Mouse (Mus musculus) midbrain, embryonic 15.5 days (tissue): ENCODE results near the gene Cxcr1. TPM values are rescaled to one million over a fixed set of nuclear protein-coding genes. Genes with fewer than 3 reads are reported as not detected.

ENCODE experiments used
- ATAC-seq: fragments of 200-750 bp; cut with Nextera tagmentation; replicated peaks from 2 replicates; pipeline ENCODE4 v1.8.0; 2017; ENCODE audit warnings: moderate TSS enrichment
- H3K27ac ChIP-seq: fragments of 300-500 bp; sonication (generic); 2 replicates; pipeline ENCODE4 v1.5.1; 2015; ENCODE audit warnings: mild to moderate bottlenecking, inconsistent platforms
- H3K27me3 ChIP-seq: fragments of 300-500 bp; sonication (generic); replicated peaks from 2 replicates; pipeline ENCODE4 v1.6.1; 2015; ENCODE audit warnings: inconsistent platforms
- H3K36me3 ChIP-seq: fragments of 300-500 bp; sonication (generic); replicated peaks from 2 replicates; pipeline ENCODE4 v1.6.1; 2015; ENCODE audit warnings: inconsistent platforms
- H3K4me1 ChIP-seq: fragments of 300-500 bp; sonication (generic); 2 replicates; pipeline ENCODE4 v1.6.1; 2015; ENCODE audit warnings: inconsistent platforms
- H3K4me2 ChIP-seq: fragments of 300-500 bp; sonication (generic); 2 replicates; pipeline ENCODE4 v1.6.1; 2015; ENCODE audit warnings: inconsistent platforms, mild to moderate bottlenecking, moderate library complexity
- H3K4me3 ChIP-seq: fragments of 300-500 bp; sonication (generic); 2 replicates; pipeline ENCODE4 v1.5.1; 2015; ENCODE audit warnings: mild to moderate bottlenecking, inconsistent platforms
- H3K9ac ChIP-seq: fragments of 300-500 bp; sonication (generic); 2 replicates; pipeline ENCODE4 v1.6.1; 2015; ENCODE audit warnings: mild to moderate bottlenecking, inconsistent platforms
- H3K9me3 ChIP-seq: fragments of 300-500 bp; sonication (generic); 2 replicates; pipeline ENCODE4 v1.6.1; 2016; ENCODE audit warnings: inconsistent platforms
- WGBS: fragments of 180-500 bp; shearing (Covaris S2); methylation state at CpG from one replicate; pipeline ENCODE4 v1.1.7; 2015; ENCODE audit warnings: mixed read lengths; 5-methylcytosine and 5-hydroxymethylcytosine counted together
- polyA plus RNA-seq: library from polyadenylated mRNA; unstranded; fragments of >200 nt; fragmentation: Nextera tagmentation; extraction: Ambion mirVana; gene quantifications from 2 replicates; pipeline ENCODE4 v1.2.1, GENCODE M21; 2015

The Cxcr1 gene
- not detected in 2 replicates for polyA plus RNA-seq

DNA sequence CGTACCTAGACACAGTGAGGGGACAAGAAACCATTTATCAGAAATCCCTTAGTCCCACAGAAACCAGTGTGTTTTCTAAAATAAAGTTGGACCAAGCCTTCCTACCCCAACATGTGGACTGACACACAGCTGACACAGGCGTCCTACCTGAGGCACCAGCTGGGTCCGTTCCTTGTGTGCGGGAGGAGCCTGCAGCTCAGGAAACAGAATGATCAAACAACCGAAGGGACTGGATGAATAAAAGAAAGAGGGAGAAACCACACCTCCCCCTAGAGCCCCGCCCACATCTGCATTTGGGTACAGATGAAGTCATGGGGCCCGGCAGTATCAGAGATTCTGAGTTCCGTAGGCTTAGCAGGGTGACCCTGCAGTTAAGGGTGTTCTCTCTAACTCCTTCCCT lies at the start of gene Cxcr1:
Cxcr1 (minus strand) TSS at position 187 of the 400 bp plus-strand sequence.
- Histone ChIP-seq H3K4me2 (no peak within 1 kb of the TSS), H3K27ac (no peak within 1 kb of the TSS), H3K27me3 (no peaks in the 10 kb centered on the region), H3K9me3 (no peaks in the 10 kb centered on the region), H3K36me3 (no peaks in the 10 kb centered on the region), H3K9ac (no peak within 1 kb of the TSS), H3K4me3 (no peak within 1 kb of the TSS), H3K4me1 (no peaks in the 10 kb centered on the region)
- 75% methylated on average over 8 of the region's 8 CpGs for WGBS
- ATAC-seq: no peak

DNA sequence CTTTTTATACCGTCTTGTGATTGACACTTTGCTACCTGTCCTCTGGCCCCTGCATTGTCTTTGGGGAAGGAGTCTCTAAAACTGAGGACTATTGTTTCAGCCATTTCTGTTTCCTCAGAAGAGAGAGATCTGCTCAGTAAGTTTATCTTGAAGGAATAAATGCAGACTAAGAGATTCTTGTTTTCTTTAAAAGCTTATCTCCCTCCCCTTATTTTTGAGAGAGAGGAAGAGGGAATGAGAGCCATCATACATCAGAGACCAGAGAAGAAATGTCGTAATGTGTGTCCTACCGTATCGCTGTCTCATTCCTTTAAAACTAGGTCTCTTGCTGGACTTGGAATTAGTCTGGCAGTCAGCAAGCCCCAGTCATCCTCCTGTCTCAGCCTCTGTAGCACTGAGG lies 46.4 kb upstream of the Cxcr1 start:
- H3K9ac ChIP-seq: no peak overlapping the region
- peaks cover 43% of the 10 kb centered on the region for H3K4me1 ChIP-seq
- H3K4me3 ChIP-seq: no peak overlapping the region
- no peaks in the 10 kb centered on the region for H3K27me3 ChIP-seq
- no peak overlapping the region for H3K27ac ChIP-seq
- H3K36me3 ChIP-seq: no peaks in the 10 kb centered on the region
- 82% methylated on average over 4 of the region's 4 CpGs for WGBS
- no peak for ATAC-seq
- H3K4me2 ChIP-seq: no peak overlapping the region
- H3K9me3 ChIP-seq: no peaks in the 10 kb centered on the region

DNA sequence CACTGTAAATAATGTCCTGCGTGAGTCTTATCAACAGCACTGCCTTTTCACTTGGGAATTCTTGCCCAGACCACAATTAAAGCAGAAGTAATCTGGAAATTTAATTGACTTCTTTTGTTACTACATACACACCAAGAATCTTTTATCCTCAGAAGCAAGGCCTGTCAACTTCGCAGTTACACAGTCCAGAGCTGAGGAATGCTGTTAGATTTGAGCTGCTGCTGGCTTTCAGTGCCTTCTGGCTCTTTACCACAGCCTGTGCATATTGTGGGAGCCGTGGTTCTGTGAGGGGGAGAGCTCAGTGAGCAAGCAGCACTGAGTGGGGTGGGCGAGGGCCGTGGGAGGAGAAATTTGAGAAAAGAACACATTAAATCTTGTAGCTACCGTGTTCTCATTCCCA lies 45.9 kb upstream of the Cxcr1 start:
- H3K36me3 ChIP-seq: no peaks in the 10 kb centered on the region
- H3K27me3 ChIP-seq: no peaks in the 10 kb centered on the region
- peaks cover 43% of the 10 kb centered on the region for H3K4me1 ChIP-seq
- ATAC-seq: no peak
- no peaks in the 10 kb centered on the region for H3K9me3 ChIP-seq
- H3K4me3 ChIP-seq: no peak overlapping the region
- H3K9ac ChIP-seq: no peak overlapping the region
- no peak overlapping the region for H3K4me2 ChIP-seq
- WGBS: 77% methylated on average over 6 of the region's 6 CpGs
- no peak overlapping the region for H3K27ac ChIP-seq

DNA sequence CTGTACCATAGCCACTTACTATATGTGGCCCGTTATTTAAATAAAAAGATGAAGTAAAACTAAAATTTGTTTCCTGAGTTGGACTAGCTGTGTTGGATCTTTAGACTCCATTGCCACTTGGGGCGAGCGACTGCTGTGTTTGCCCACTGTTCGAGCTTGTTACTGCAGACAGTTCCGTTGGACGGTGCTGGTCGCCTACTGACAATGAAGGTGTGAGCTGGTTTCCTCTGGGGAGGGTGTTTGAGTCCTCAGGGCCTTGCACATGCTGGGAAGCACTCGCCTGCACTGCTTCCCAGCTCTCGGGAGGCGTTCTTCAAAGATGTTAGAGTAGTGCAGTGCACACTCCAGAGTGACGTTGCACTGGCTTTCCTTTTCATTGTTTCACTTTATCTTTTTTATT lies 45.2 kb upstream of the Cxcr1 start:
- Histone ChIP-seq H3K27me3 (no peaks in the 10 kb centered on the region), H3K36me3 (no peaks in the 10 kb centered on the region), H3K9ac (no peak overlapping the region), H3K4me2 (peak overlapping the region; percentile 77; the same call in 1 of the 2 replicates), H3K4me3 (no peak overlapping the region), H3K4me1 (peaks cover 43% of the 10 kb centered on the region), H3K27ac (no peak overlapping the region), H3K9me3 (no peaks in the 10 kb centered on the region)
- ATAC-seq: no peak
- 64% methylated on average over 11 of the region's 11 CpGs for WGBS

DNA sequence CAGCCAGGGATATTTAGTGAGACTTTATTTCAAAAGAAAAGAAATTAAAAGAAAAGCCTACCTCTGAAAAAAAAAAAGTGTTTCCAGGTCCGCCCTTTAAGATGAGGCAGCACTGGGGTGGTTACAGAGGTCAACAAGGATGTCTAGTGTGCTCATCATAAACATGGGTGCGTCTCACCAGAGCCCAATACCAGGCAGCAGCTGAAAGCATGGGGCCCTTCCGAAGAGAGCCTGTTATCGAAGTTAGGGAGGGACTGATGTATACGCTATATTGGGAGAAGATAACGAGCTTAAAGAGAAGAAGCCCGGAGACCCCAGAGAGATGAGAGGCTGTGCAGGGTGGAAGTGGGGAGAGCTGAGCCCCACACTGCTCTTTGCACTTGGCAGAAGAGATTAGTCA lies 44.7 kb upstream of the Cxcr1 start:
- Histone ChIP-seq H3K36me3 (no peaks in the 10 kb centered on the region), H3K9ac (no peak overlapping the region), H3K9me3 (no peaks in the 10 kb centered on the region), H3K27me3 (no peaks in the 10 kb centered on the region), H3K4me2 (peak overlapping the region; percentile 77; the same call in 1 of the 2 replicates), H3K4me3 (no peak overlapping the region), H3K4me1 (peaks cover 41% of the 10 kb centered on the region), H3K27ac (no peak overlapping the region)
- ATAC-seq: no peak
- 59% methylated on average over 7 of the region's 7 CpGs for WGBS

DNA sequence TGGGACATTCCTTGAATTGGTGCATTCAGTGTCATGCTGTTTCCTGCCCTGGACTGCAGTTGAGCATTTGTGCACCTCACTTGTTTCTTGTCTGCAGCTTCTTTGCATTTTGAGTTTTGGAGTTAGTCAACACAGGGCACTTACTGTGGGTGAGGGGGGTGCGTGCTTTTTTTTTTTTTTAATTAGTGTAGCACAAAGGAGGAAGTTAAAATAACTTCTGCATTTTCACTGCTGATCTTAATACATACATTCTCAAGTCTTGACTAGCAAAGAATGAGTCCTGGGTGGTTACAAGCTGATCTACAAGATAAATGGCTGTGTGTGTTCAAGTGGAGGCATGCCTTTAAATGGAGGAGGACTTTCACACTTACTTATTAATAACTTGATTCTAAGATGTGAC lies 43.7 kb upstream of the Cxcr1 start:
- H3K9ac ChIP-seq: peak overlapping the region; percentile 91; the same call in 1 of the 2 replicates

DNA sequence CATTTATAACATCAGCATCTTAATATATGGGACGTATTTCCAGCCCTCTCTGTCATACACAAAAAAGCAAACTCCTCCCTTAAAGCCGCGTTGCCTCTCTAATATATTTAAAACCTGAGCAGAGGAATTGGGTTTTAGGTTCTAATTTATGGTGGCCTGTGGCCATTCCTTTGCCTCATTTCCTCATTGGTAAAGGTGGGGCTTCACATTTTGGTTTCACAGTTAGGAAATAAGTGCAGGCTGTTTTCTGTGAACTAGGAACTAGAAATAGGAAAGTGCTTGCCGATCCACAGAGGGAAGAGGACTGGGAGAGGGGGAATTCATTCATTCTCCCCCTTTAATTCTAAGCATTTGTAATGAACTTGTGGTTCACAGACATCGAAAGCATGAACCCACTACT lies 43.2 kb upstream of the Cxcr1 start:
- H3K4me2 ChIP-seq: peak overlapping the region; percentile 77
- H3K27me3 ChIP-seq: no peaks in the 10 kb centered on the region
- H3K4me3 ChIP-seq: peak overlapping the region; percentile 76
- peaks cover 37% of the 10 kb centered on the region for H3K4me1 ChIP-seq
- H3K27ac ChIP-seq: no peak overlapping the region
- H3K9me3 ChIP-seq: no peaks in the 10 kb centered on the region
- ATAC-seq: no peak
- no peaks in the 10 kb centered on the region for H3K36me3 ChIP-seq
- peak overlapping the region; percentile 91 for H3K9ac ChIP-seq
- 37% methylated on average over 5 of the region's 5 CpGs for WGBS

More for the DNA sequence above, 43.7 kb upstream of the Cxcr1 start:
- Histone ChIP-seq H3K4me1 (peaks cover 37% of the 10 kb centered on the region), H3K27ac (no peak overlapping the region), H3K36me3 (no peaks in the 10 kb centered on the region), H3K4me3 (peak overlapping the region; percentile 76), H3K9me3 (no peaks in the 10 kb centered on the region), H3K4me2 (peak overlapping the region; percentile 77), H3K27me3 (no peaks in the 10 kb centered on the region)
- no peak for ATAC-seq
- 74% methylated on average over 1 of the region's 1 CpGs for WGBS

DNA sequence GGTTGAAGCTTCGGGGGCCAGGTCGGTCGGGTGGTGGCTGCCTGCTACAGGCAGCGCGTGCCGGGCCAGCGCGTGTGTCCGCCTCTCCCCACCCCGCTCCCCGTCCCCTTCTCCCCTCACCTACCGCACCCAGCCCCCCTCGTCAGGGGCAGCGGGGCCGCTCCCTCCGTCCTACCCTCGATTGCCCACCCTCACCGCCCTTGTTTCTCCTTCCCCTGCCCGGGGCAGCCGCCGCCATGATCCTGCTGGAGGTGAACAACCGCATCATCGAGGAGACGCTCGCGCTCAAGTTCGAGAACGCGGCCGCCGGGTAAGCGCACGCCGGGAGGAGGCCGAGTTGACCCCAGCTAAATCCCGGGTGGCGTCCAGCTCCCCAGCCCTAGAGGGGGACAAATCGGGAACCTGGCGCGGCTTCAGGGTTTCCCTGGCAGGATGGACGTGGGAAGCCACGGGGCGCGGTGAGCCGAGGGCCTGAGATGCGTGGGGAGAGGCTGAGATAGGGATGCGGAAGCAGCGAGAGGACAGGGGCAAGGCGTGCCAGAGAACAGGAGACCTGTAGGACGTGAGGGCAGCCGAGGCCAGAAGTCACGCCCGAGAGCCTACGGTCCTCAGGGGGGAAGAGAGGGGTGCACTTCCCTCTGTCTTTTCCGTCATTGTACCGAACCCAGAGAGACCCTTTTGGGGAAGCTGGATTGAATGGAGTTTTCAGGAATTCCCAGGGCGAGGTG lies 42.3 kb upstream of the Cxcr1 start:
- H3K9me3 ChIP-seq: no peaks in the 10 kb centered on the region
- WGBS: under 1% methylated on average over 57 of the region's 57 CpGs

DNA sequence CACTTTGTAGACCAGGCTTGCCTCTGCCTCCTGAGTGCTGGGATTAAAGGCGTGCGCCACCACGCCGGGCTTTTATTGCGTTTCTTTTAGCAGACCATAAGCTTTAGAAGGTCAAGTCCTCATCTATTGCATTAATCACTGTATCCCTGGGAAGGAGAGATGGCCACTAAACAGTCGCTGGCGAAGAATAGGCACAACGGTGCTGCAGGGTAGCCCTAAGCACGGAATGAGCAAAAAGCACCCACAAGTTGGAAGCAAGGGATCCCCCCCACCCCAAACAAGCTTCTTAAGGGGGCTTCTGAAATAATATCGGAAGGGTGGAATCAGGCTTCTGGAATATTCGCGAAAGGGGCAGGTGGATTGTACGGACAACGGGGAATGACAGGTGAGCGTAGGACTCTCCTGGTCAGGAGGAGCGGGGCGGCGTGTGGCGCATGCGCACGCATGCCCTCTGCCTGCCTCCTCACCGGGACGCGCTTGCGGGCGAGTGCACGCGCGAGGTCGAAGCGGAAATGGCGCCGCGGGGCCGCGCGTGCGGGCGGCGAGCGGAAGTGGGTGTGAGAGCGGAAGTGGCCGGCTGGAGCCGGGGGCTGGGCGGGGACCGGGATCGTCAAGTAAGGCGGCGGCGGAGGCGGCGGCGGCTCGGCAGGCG lies 41.6 kb upstream of the Cxcr1 start, which contains the start of gene Arpc2:
Arpc2 (plus strand) TSS at position 147 of the 652 bp plus-strand sequence.
- peak; percentile 94 for ATAC-seq
- WGBS: 1% methylated on average over 51 of the region's 55 CpGs
- H3K4me3 ChIP-seq: peak within 1 kb of the TSS; percentile 76
- peak within 1 kb of the TSS; percentile 91 for H3K9ac ChIP-seq
- H3K27me3 ChIP-seq: no peaks in the 10 kb centered on the region
- no peaks in the 10 kb centered on the region for H3K36me3 ChIP-seq
- no peaks in the 10 kb centered on the region for H3K9me3 ChIP-seq
- peaks cover 37% of the 10 kb centered on the region for H3K4me1 ChIP-seq
- peak within 1 kb of the TSS; percentile 90 for H3K27ac ChIP-seq
- peak within 1 kb of the TSS; percentile 77 for H3K4me2 ChIP-seq

More for the DNA sequence above, 42.3 kb upstream of the Cxcr1 start:
- H3K27ac ChIP-seq: peak overlapping the region; percentile 89
- H3K4me2 ChIP-seq: peak overlapping the region; percentile 77
- no peaks in the 10 kb centered on the region for H3K27me3 ChIP-seq
- H3K9ac ChIP-seq: peak overlapping the region; percentile 91
- H3K4me3 ChIP-seq: peak overlapping the region; percentile 76
- ATAC-seq: peak; percentile 43
- H3K4me1 ChIP-seq: peaks cover 37% of the 10 kb centered on the region
- no peaks in the 10 kb centered on the region for H3K36me3 ChIP-seq

DNA sequence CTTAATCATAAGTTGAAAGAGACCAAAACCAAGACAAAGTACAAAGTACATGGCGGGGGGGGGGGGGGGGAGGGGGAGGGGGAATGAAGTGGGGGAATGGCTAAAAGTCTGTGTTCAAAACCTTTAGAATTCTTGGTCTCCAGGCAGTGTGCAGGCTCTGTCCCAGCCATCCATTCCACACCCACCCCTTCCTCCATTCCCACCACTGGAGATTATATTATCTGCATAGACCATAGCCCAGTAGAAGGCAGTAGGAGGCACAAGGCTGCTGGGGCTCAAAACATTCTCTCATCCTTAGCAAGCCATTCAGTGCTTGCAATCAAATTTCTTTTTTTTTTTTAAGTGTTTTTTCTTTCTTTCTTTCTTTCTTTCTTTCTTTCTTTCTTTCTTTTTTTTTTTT lies 36.6 kb upstream of the Cxcr1 start:
- no CpG with 5 or more reads among the region's 1 CpGs for WGBS
- Histone ChIP-seq H3K4me2 (no peak overlapping the region), H3K36me3 (no peaks in the 10 kb centered on the region)

DNA sequence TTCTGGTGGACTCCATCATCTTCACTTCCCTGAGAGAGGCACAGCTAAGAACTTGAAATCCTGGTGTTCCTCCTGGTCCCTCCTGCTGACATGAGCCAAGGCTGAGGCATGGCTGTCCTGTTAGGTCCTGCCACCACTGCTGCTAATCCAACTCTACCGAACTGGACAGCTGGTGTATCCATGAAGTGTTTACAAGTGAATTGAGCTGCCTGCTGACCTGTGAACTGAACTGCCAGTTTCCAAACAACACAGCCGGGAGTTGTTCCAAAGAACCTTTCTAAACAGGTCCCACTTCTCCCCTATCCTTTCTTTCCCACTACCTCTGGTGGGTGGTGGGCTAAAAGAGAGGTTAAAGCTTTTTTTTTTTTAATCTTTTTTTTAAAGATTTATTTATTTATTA lies 35.5 kb upstream of the Cxcr1 start:
- 78% methylated on average over 2 of the region's 2 CpGs for WGBS
- Histone ChIP-seq H3K4me1 (no peaks in the 10 kb centered on the region), H3K36me3 (no peaks in the 10 kb centered on the region), H3K4me2 (no peak overlapping the region), H3K9ac (no peak overlapping the region), H3K4me3 (no peak overlapping the region), H3K27me3 (no peaks in the 10 kb centered on the region), H3K9me3 (no peaks in the 10 kb centered on the region), H3K27ac (no peak overlapping the region)
- no peak for ATAC-seq

More for the DNA sequence above, 36.6 kb upstream of the Cxcr1 start:
- H3K27me3 ChIP-seq: no peaks in the 10 kb centered on the region
- ATAC-seq: no peak
- no peaks in the 10 kb centered on the region for H3K4me1 ChIP-seq
- H3K27ac ChIP-seq: no peak overlapping the region
- H3K4me3 ChIP-seq: no peak overlapping the region
- H3K9me3 ChIP-seq: no peaks in the 10 kb centered on the region
- H3K9ac ChIP-seq: no peak overlapping the region

DNA sequence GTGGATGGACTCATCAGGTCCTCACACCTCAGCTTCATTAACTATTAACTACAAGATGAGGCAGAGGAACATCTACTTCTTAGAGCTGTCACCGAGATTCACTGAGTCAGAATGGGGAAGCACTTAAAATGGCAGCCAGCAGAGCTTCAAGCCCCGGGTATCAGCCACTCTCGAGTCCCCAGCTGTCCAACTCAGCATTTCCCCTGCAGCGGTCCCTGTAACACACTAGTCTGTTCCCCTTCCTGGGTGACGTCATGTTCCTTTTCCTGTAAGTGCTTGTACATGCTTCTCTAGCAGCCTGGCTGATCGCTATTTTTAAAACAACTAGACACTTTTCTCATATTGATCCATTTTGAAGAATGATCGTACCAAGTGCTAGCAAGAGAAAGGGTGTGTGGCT lies 32.9 kb upstream of the Cxcr1 start:
- no peaks in the 10 kb centered on the region for H3K4me1 ChIP-seq
- ATAC-seq: no peak
- H3K9ac ChIP-seq: no peak overlapping the region
- H3K27me3 ChIP-seq: no peaks in the 10 kb centered on the region
- no peaks in the 10 kb centered on the region for H3K9me3 ChIP-seq
- no peaks in the 10 kb centered on the region for H3K36me3 ChIP-seq
- H3K4me2 ChIP-seq: no peak overlapping the region
- H3K4me3 ChIP-seq: no peak overlapping the region
- 88% methylated on average over 7 of the region's 7 CpGs for WGBS
- no peak overlapping the region for H3K27ac ChIP-seq
